Mouse (Mus musculus): ENCODE measurements at regions not wholly inside any gene's neighbourhood (a gene's known extent, or its start where the extent isn't known, plus 50 kb on each side); places are given as distances from the start of the nearest gene placed in this dataset.
A peak's percentile ranks its signal among the peaks of the same experiment; 100 is the strongest.

GRCm38 (mm10) chr8:42442786-42443185 lies 698.5 kb downstream of the Triml1 start:
- H3K4me1 ChIP-seq (ENCODE audit: control insufficient read depth, insufficient read depth, low read length): no peaks in the 10 kb centered on the region
- TF ChIP-seq CTCF (IDR thresholded peaks at IDR 0.05; ENCODE audit: borderline replicate concordance, insufficient read depth, low read length): no peak
- TF ChIP-seq POLR2A (IDR thresholded peaks at IDR 0.05; ENCODE audit: low read depth, low read length): no peak
- no peak overlapping the region for H3K27ac ChIP-seq (ENCODE audit: insufficient read depth, low read length)
- H3K4me3 ChIP-seq (ENCODE audit: insufficient read depth, low read length): no peak overlapping the region

DNA sequence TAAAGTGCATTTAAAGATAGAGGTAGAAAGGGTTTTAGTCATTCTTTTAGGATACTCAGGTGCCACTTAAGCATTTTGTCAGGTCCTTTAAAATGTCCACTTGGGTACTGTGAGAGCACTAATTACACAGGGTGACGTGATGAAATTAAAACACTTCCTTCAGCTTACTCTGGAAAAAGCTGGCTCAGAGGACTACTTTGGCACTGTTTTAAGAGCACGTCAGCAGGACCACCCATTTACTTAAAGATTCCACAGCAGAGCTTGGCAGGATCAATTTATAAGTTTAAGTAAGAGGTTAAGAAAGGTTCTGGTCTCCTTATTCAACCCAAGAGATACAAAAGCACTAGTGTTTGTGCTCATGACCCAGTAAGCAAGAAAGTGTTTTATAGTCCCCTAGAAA lies 738.7 kb downstream of the Triml1 start:
- Histone ChIP-seq H3K27ac (ENCODE audit: insufficient read depth, low read length) (no peak overlapping the region), H3K4me1 (ENCODE audit: control insufficient read depth, insufficient read depth, low read length) (no peaks in the 10 kb centered on the region), H3K4me3 (ENCODE audit: insufficient read depth, low read length) (no peak overlapping the region)
- TF ChIP-seq CTCF (IDR thresholded peaks at IDR 0.05; ENCODE audit: borderline replicate concordance, insufficient read depth, low read length) (no peak), POLR2A (IDR thresholded peaks at IDR 0.05; ENCODE audit: low read depth, low read length) (no peak)

DNA sequence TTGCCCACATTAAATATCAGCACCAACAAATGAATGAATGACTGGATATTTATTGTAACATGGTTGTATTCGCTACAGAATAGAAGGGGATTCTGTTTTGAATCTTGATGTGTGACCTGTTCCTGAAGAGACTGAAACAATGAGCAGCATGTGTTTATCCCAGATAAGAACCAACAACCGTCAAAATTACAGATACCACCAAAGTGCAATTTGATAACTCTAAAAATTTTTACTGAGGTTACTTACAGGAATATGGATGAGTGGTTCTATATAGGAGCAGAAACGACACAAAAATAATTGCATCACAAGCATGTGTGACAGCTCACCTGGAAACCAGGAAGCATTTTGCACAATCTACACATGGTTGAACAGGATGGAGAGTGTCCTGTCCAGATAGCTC lies 744.4 kb downstream of the Triml1 start:
- Histone ChIP-seq H3K4me3 (ENCODE audit: insufficient read depth, low read length) (no peak overlapping the region), H3K4me1 (ENCODE audit: control insufficient read depth, insufficient read depth, low read length) (no peaks in the 10 kb centered on the region), H3K27ac (ENCODE audit: insufficient read depth, low read length) (no peak overlapping the region)
- TF ChIP-seq CTCF (IDR thresholded peaks at IDR 0.05; ENCODE audit: borderline replicate concordance, insufficient read depth, low read length) (no peak), POLR2A (IDR thresholded peaks at IDR 0.05; ENCODE audit: low read depth, low read length) (no peak)

- Histone ChIP-seq H3K4me3 (ENCODE audit: insufficient read depth, low read length) (no peak overlapping the region), H3K4me1 (ENCODE audit: control insufficient read depth, insufficient read depth, low read length) (no peaks in the 10 kb centered on the region), H3K27ac (ENCODE audit: insufficient read depth, low read length) (no peak overlapping the region)
- TF ChIP-seq CTCF (IDR thresholded peaks at IDR 0.05; ENCODE audit: borderline replicate concordance, insufficient read depth, low read length) (no peak), POLR2A (IDR thresholded peaks at IDR 0.05; ENCODE audit: low read depth, low read length) (no peak)
Observed at GRCm38 (mm10) chr8:42388816-42389215, 752.5 kb downstream of the Triml1 start.

- no peak overlapping the region for H3K4me3 ChIP-seq (ENCODE audit: insufficient read depth, low read length)
Observed at GRCm38 (mm10) chr8:42348073-42348603, 793.1 kb downstream of the Triml1 start.

DNA sequence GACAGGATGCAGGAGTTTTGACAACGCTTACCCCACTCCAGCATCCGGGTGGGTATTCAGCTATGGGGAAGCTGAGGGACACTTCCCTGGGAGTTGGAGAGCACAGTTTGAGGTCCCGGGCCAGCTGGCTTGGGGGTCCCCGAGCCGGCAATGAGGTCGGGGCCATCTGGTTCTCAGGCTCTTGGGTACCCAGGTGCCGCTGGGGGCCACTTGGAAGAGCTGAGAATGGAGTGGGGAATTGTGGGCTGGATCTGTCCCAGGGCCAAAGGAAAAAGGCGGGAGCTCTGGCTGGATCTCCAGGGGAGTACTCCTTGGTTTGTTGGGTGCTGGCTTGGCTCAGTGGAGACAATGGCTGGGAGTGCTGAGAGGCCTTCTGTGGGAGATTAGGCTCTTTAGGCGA lies 806.6 kb downstream of the Triml1 start:
- Histone ChIP-seq H3K4me1 (ENCODE audit: control insufficient read depth, insufficient read depth, low read length) (no peaks in the 10 kb centered on the region), H3K27ac (ENCODE audit: insufficient read depth, low read length) (no peak overlapping the region), H3K4me3 (ENCODE audit: insufficient read depth, low read length) (no peak overlapping the region)
- TF ChIP-seq CTCF (IDR thresholded peaks at IDR 0.05; ENCODE audit: borderline replicate concordance, insufficient read depth, low read length) (no peak), POLR2A (IDR thresholded peaks at IDR 0.05; ENCODE audit: low read depth, low read length) (no peak)

More at GRCm38 (mm10) chr8:42348073-42348603, 793.1 kb downstream of the Triml1 start:
- Histone ChIP-seq H3K4me1 (ENCODE audit: control insufficient read depth, insufficient read depth, low read length) (no peaks in the 10 kb centered on the region), H3K27ac (ENCODE audit: insufficient read depth, low read length) (no peak overlapping the region)
- TF ChIP-seq CTCF (IDR thresholded peaks at IDR 0.05; ENCODE audit: borderline replicate concordance, insufficient read depth, low read length): no peak
- TF ChIP-seq POLR2A (IDR thresholded peaks at IDR 0.05; ENCODE audit: low read depth, low read length): no peak

GRCm38 (mm10) chr8:42324663-42325062 lies 816.6 kb downstream of the Triml1 start:
- Histone ChIP-seq H3K27ac (ENCODE audit: insufficient read depth, low read length) (no peak overlapping the region), H3K4me3 (ENCODE audit: insufficient read depth, low read length) (no peak overlapping the region), H3K4me1 (ENCODE audit: control insufficient read depth, insufficient read depth, low read length) (no peaks in the 10 kb centered on the region)
- TF ChIP-seq POLR2A (IDR thresholded peaks at IDR 0.05; ENCODE audit: low read depth, low read length) (no peak), CTCF (IDR thresholded peaks at IDR 0.05; ENCODE audit: borderline replicate concordance, insufficient read depth, low read length) (no peak)

- Histone ChIP-seq H3K27ac (ENCODE audit: insufficient read depth, low read length) (no peak overlapping the region), H3K4me1 (ENCODE audit: control insufficient read depth, insufficient read depth, low read length) (no peaks in the 10 kb centered on the region), H3K4me3 (ENCODE audit: insufficient read depth, low read length) (no peak overlapping the region)
- no peak for TF ChIP-seq CTCF (IDR thresholded peaks at IDR 0.05; ENCODE audit: borderline replicate concordance, insufficient read depth, low read length)
- TF ChIP-seq POLR2A (IDR thresholded peaks at IDR 0.05; ENCODE audit: low read depth, low read length): no peak
Observed at GRCm38 (mm10) chr8:42322862-42323261, 818.4 kb downstream of the Triml1 start.

DNA sequence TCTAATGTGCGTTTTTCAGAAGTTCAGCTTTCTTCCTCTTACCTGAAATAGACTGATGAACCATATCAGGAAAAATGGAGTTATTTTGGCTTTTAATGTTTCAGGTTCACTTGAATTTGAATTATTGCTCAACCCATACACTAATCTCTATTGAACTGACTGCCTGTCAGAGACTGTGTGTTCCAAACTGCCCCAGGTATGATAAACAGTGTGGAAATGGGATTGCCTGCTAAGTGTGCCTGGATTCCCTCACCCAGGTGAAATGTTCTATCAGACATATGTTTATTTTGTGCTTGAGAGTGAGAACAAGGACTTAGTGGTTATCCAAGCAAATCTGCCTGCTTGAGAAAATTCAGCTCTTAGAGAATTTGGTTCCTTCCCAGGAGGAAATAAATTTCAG lies 830.2 kb downstream of the Triml1 start:
- H3K4me3 ChIP-seq (ENCODE audit: insufficient read depth, low read length): no peak overlapping the region
- H3K4me1 ChIP-seq (ENCODE audit: control insufficient read depth, insufficient read depth, low read length): no peaks in the 10 kb centered on the region
- no peak overlapping the region for H3K27ac ChIP-seq (ENCODE audit: insufficient read depth, low read length)
- TF ChIP-seq POLR2A (IDR thresholded peaks at IDR 0.05; ENCODE audit: low read depth, low read length): no peak
- no peak for TF ChIP-seq CTCF (IDR thresholded peaks at IDR 0.05; ENCODE audit: borderline replicate concordance, insufficient read depth, low read length)

- Histone ChIP-seq H3K27ac (ENCODE audit: insufficient read depth, low read length) (no peak overlapping the region), H3K4me3 (ENCODE audit: insufficient read depth, low read length) (no peak overlapping the region), H3K4me1 (ENCODE audit: control insufficient read depth, insufficient read depth, low read length) (no peaks in the 10 kb centered on the region)
- TF ChIP-seq POLR2A (IDR thresholded peaks at IDR 0.05; ENCODE audit: low read depth, low read length) (no peak), CTCF (IDR thresholded peaks at IDR 0.05; ENCODE audit: borderline replicate concordance, insufficient read depth, low read length) (no peak)
Observed at GRCm38 (mm10) chr8:42291392-42291791, 849.9 kb downstream of the Triml1 start.

- H3K4me1 ChIP-seq (ENCODE audit: control insufficient read depth, insufficient read depth, low read length): no peaks in the 10 kb centered on the region; the same call in 1 of the 2 replicates
- peak overlapping the region; percentile 13; the same call in 1 of the 2 replicates for H3K27ac ChIP-seq (ENCODE audit: insufficient read depth, low read length)
- H3K4me3 ChIP-seq (ENCODE audit: insufficient read depth, low read length): no peak overlapping the region
- TF ChIP-seq CTCF (IDR thresholded peaks at IDR 0.05; ENCODE audit: borderline replicate concordance, insufficient read depth, low read length) (no peak), POLR2A (IDR thresholded peaks at IDR 0.05; ENCODE audit: low read depth, low read length) (no peak)
Observed at GRCm38 (mm10) chr8:42282011-42282410, 859.3 kb downstream of the Triml1 start.
